Comparison of ENCODE assay signal across 26 mouse cellular contexts in genomic region chr12:107923963-107924362, GRCm38 (mm10).
DNase-seq lines count a peak whose midpoint lies in the region; ATAC-seq lines count a peak whose summit lies in the region.
"Had no signal": no experiment of that assay in that cellular context is flagged by ENCODE, and none has a peak within 500 bp of the region (broad histone marks: within the 10 kb centered on the region; RNA-seq: fewer than 3 reads in every experiment).

No protein-coding gene starts in this region.

- WGBS in heart, embryonic 12.5 days, result 26% methylated on average over 3 of the region's 3 CpGs
- WGBS in hindbrain, embryonic 10.5 days, result 78% methylated on average over 3 of the region's 3 CpGs
- WGBS in hindbrain, embryonic 11.5 days, result 78% methylated on average over 3 of the region's 3 CpGs

- H3K27me3 ChIP-seq in heart, embryonic 12.5 days (replicated peaks), result no peaks in the 10 kb centered on the region
- peaks cover 2% of the 10 kb centered on the region; the same call in 1 of the 2 replicates for H3K27me3 ChIP-seq in hindbrain, embryonic 10.5 days (ENCODE audit: insufficient read depth, poor library complexity, severe bottlenecking)
- no peaks in the 10 kb centered on the region for H3K27me3 ChIP-seq in hindbrain, embryonic 11.5 days (ENCODE audit: control insufficient read depth, insufficient read depth, low read length)
- H3K27me3 ChIP-seq: embryonic facial prominence, embryonic 12.5 days; hindbrain, embryonic 15.5 days; limb, embryonic 15.5 days; liver, embryonic 13.5 days; megakaryocyte, embryonic 14.5 days had no signal

- no peak overlapping the region for H3K4me3 ChIP-seq in heart, embryonic 12.5 days
- H3K4me3 ChIP-seq in hindbrain, embryonic 10.5 days, result no peak overlapping the region
- H3K4me3 ChIP-seq in hindbrain, embryonic 11.5 days (ENCODE audit: low read depth, low read length), result no peak overlapping the region
- H3K4me3 ChIP-seq: embryonic facial prominence, embryonic 12.5 days; hindbrain, embryonic 15.5 days; limb, embryonic 10.5 days; limb, embryonic 15.5 days; liver, embryonic 13.5 days; megakaryocyte, embryonic 14.5 days had no signal

- H3K36me3 ChIP-seq in heart, embryonic 12.5 days, result no peaks in the 10 kb centered on the region
- H3K36me3 ChIP-seq in hindbrain, embryonic 10.5 days, result no peaks in the 10 kb centered on the region
- no peaks in the 10 kb centered on the region for H3K36me3 ChIP-seq in hindbrain, embryonic 11.5 days (ENCODE audit: control insufficient read depth, insufficient read depth, low read length)
- H3K36me3 ChIP-seq: embryonic facial prominence, embryonic 12.5 days; hindbrain, embryonic 15.5 days; limb, embryonic 10.5 days; limb, embryonic 15.5 days; liver, embryonic 13.5 days had no signal

- H3K4me2 ChIP-seq in heart, embryonic 12.5 days, result no peak overlapping the region
- no peak overlapping the region for H3K4me2 ChIP-seq in hindbrain, embryonic 11.5 days (replicated peaks; ENCODE audit: low read depth, low read length)
- H3K4me2 ChIP-seq: embryonic facial prominence, embryonic 12.5 days; hindbrain, embryonic 15.5 days; limb, embryonic 15.5 days; liver, embryonic 13.5 days had no signal

- DNase-seq in CD4-positive, CD25-positive, alpha-beta regulatory T cell, adult 2 months (ENCODE audit: low read depth, low spot score), result peak; percentile 50
- no peak for DNase-seq in heart, adult 9 months (ENCODE audit: low spot score in 2 of 2)
- DNase-seq in hindbrain, embryonic 10.5 days (ENCODE audit: low spot score), result no peak
- no peak for DNase-seq in hindbrain, embryonic 11.5 days (ENCODE audit: low spot score)
- peak; percentile 54 for DNase-seq in CD4-positive helper T cell, adult 2 months (ENCODE audit: low read depth, low spot score)
- DNase-seq: adrenal gland, postnatal 14 days; cerebellum, adult 11 months; cerebellum, adult 9-10 months; embryo, embryonic 11 days; gastrocnemius, postnatal 10 days; heart, postnatal 36 days; kidney, adult 8-10 months; kidney, postnatal 4 days; liver, embryonic 13.5 days; lung, adult 18-20 months; lung, postnatal 4 days; midbrain, embryonic 14.5 days had no signal

- H3K9me3 ChIP-seq in heart, embryonic 12.5 days (replicated peaks), result no peaks in the 10 kb centered on the region
- H3K9me3 ChIP-seq in hindbrain, embryonic 10.5 days, result no peaks in the 10 kb centered on the region
- H3K9me3 ChIP-seq in hindbrain, embryonic 11.5 days (ENCODE audit: control insufficient read depth, low read length), result no peaks in the 10 kb centered on the region
- H3K9me3 ChIP-seq: embryonic facial prominence, embryonic 12.5 days; hindbrain, embryonic 15.5 days; limb, embryonic 10.5 days; limb, embryonic 15.5 days; liver, embryonic 13.5 days had no signal

- H3K9ac ChIP-seq in heart, embryonic 12.5 days, result no peak overlapping the region
- H3K9ac ChIP-seq in hindbrain, embryonic 11.5 days (ENCODE audit: low read depth, low read length), result no peak overlapping the region
- H3K9ac ChIP-seq: embryonic facial prominence, embryonic 12.5 days; hindbrain, embryonic 15.5 days; limb, embryonic 15.5 days; liver, embryonic 13.5 days had no signal

- H3K27ac ChIP-seq in heart, embryonic 12.5 days (ENCODE audit: poor library complexity, severe bottlenecking), result peak overlapping the region; percentile 20
- H3K27ac ChIP-seq in hindbrain, embryonic 10.5 days, result 0 out of 2 replicates have a peak overlapping the region, but pooled peaks have one; percentile 23
- H3K27ac ChIP-seq in hindbrain, embryonic 11.5 days (ENCODE audit: low read depth, low read length), result no peak overlapping the region
- H3K27ac ChIP-seq: embryonic facial prominence, embryonic 12.5 days; hindbrain, embryonic 15.5 days; kidney, postnatal 0 days; limb, embryonic 10.5 days; limb, embryonic 15.5 days; liver, embryonic 13.5 days had no signal

- no peak for ATAC-seq in CD4-positive, CD25-positive, alpha-beta regulatory T cell, adult 4 months
- ATAC-seq in heart, embryonic 12.5 days (ENCODE audit: insufficient number of reproducible peaks, low FRiP score), result no peak
- ATAC-seq in hindbrain, embryonic 11.5 days (ENCODE audit: low FRiP score), result no peak
- ATAC-seq: lung, postnatal 0 days had no signal

- peaks cover 64% of the 10 kb centered on the region for H3K4me1 ChIP-seq in heart, embryonic 12.5 days (replicated peaks)
- peaks cover 56% of the 10 kb centered on the region for H3K4me1 ChIP-seq in hindbrain, embryonic 10.5 days (replicated peaks)
- H3K4me1 ChIP-seq in hindbrain, embryonic 11.5 days (replicated peaks; ENCODE audit: control insufficient read depth, insufficient read depth, low read length), result peaks cover under 1% of the 10 kb centered on the region; the same call in 1 of the 2 replicates
- H3K4me1 ChIP-seq: liver, embryonic 13.5 days; megakaryocyte, embryonic 14.5 days had no signal

Comparison
In these comparisons a context has a peak if more than half of its experiments do, and no peak if none do; other contexts are left out.
1. DNase-seq: peak in CD4-positive, CD25-positive, alpha-beta regulatory T cell, adult 2 months (single experiment) and CD4-positive helper T cell, adult 2 months (single experiment); none in heart, adult 9 months (0 of 2), hindbrain, embryonic 10.5 days (single experiment) and hindbrain, embryonic 11.5 days (single experiment).